In genomic region chr8:121905864-121906263, GRCm38 (mm10) we compare ENCODE assay signal across 8 mouse cellular contexts. TPM values are rescaled to one million over a fixed set of nuclear protein-coding genes. Genes with fewer than 3 reads are reported as not detected.
A peak's percentile ranks its signal among the peaks of the same experiment; 100 is the strongest.
DNase-seq lines count a peak whose midpoint lies in the region; ATAC-seq and TF ChIP-seq lines count a peak whose summit lies in the region.

No protein-coding gene starts in this region.

- H3K9me3 ChIP-seq in embryonic facial prominence, embryonic 14.5 days (ENCODE audit: control insufficient read depth, low read length) = no peaks in the 10 kb centered on the region
- H3K9me3 ChIP-seq in intestine, postnatal 0 days (ENCODE audit: control insufficient read depth) = no peaks in the 10 kb centered on the region
- H3K9me3 ChIP-seq in neural tube, embryonic 13.5 days = no peaks in the 10 kb centered on the region

- DNase-seq in left cerebral cortex, adult 2 months (ENCODE audit: extremely low spot score in 1 of 2, low spot score in 2 of 2) = no peak
- no peak for DNase-seq in left cerebral cortex, postnatal 36 days (ENCODE audit: low spot score in 2 of 2)
- DNase-seq in embryonic facial prominence, embryonic 14.5 days (ENCODE audit: low spot score) = no peak
- DNase-seq in gastrocnemius, postnatal 4 days (ENCODE audit: low spot score in 2 of 2) = no peak
- no peak for DNase-seq in MN1 (ENCODE audit: low spot score)
- no peak for DNase-seq in frontal cortex, postnatal 36 days (ENCODE audit: low spot score in 2 of 2)

- H3K27me3 ChIP-seq in embryonic facial prominence, embryonic 14.5 days (replicated peaks; ENCODE audit: control insufficient read depth, insufficient read depth, low read length) = no peaks in the 10 kb centered on the region; the same call in 1 of the 2 replicates
- no peaks in the 10 kb centered on the region for H3K27me3 ChIP-seq in intestine, postnatal 0 days (replicated peaks; ENCODE audit: control insufficient read depth, insufficient read depth, low read length)
- H3K27me3 ChIP-seq in neural tube, embryonic 13.5 days = peaks cover 11% of the 10 kb centered on the region

- peak overlapping the region; percentile 69 for H3K4me3 ChIP-seq in left cerebral cortex, adult 2 months
- H3K4me3 ChIP-seq in embryonic facial prominence, embryonic 14.5 days (ENCODE audit: low read depth, low read length) = peak overlapping the region; percentile 79
- peak overlapping the region; percentile 71 for H3K4me3 ChIP-seq in intestine, postnatal 0 days (ENCODE audit: low read depth, low read length)
- H3K4me3 ChIP-seq in neural tube, embryonic 13.5 days = peak overlapping the region; percentile 78

- H3K27ac ChIP-seq in left cerebral cortex, adult 2 months = peak overlapping the region; percentile 87; the same call in 1 of the 2 replicates
- H3K27ac ChIP-seq in embryonic facial prominence, embryonic 14.5 days (replicated peaks; ENCODE audit: low read depth, low read length) = no peak overlapping the region
- H3K27ac ChIP-seq in intestine, postnatal 0 days (ENCODE audit: low read depth, low read length) = no peak overlapping the region
- no peak overlapping the region for H3K27ac ChIP-seq in neural tube, embryonic 13.5 days (replicated peaks)

- WGBS in embryonic facial prominence, embryonic 14.5 days = 33% methylated on average over 5 of the region's 5 CpGs
- 19% methylated on average over 5 of the region's 5 CpGs for WGBS in intestine, postnatal 0 days
- WGBS in neural tube, embryonic 13.5 days = 32% methylated on average over 5 of the region's 5 CpGs

- H3K9ac ChIP-seq in embryonic facial prominence, embryonic 14.5 days (ENCODE audit: low read depth, low read length) = peak overlapping the region; percentile 74; the same call in 1 of the 2 replicates
- no peak overlapping the region for H3K9ac ChIP-seq in intestine, postnatal 0 days (ENCODE audit: low read depth, low read length)
- H3K9ac ChIP-seq in neural tube, embryonic 13.5 days = peak overlapping the region; percentile 78

- H3K4me1 ChIP-seq in embryonic facial prominence, embryonic 14.5 days (ENCODE audit: control insufficient read depth, insufficient read depth, low read length) = peaks cover 18% of the 10 kb centered on the region
- no peaks in the 10 kb centered on the region; the same call in none of the 2 replicates for H3K4me1 ChIP-seq in intestine, postnatal 0 days (replicated peaks; ENCODE audit: control insufficient read depth, insufficient read depth, low read length)
- H3K4me1 ChIP-seq in neural tube, embryonic 13.5 days (replicated peaks) = peaks cover 43% of the 10 kb centered on the region

- ATAC-seq in embryonic facial prominence, embryonic 14.5 days (ENCODE audit: low read depth) = no peak
- no peak for ATAC-seq in intestine, postnatal 0 days
- no peak for ATAC-seq in neural tube, embryonic 13.5 days (ENCODE audit: low read depth)

- intact Hi-C loops in left cerebral cortex, adult 2 months (cut with DNase I) = loop anchor here (5.0 to 10.0 kb wide), 3 partner anchors 189 to 311 kb away; partner anchors contain the start of genes Map1lc3b and Zcchc14
- intact Hi-C loops in left cerebral cortex, postnatal 36 days (cut with DNase I) = loop anchor here (5.0 to 10.0 kb wide), 2 partner anchors 189 to 301 kb away; no protein-coding TSS in a partner anchor

- no peaks in the 10 kb centered on the region for H3K36me3 ChIP-seq in embryonic facial prominence, embryonic 14.5 days (ENCODE audit: control insufficient read depth, insufficient read depth, low read length)
- H3K36me3 ChIP-seq in intestine, postnatal 0 days (ENCODE audit: control insufficient read depth, insufficient read depth) = no peaks in the 10 kb centered on the region
- no peaks in the 10 kb centered on the region for H3K36me3 ChIP-seq in neural tube, embryonic 13.5 days

- TF ChIP-seq CTCF in left cerebral cortex, adult 2 months (IDR thresholded peaks at IDR 0.05) = no peak
- TF ChIP-seq CTCF in intestine, postnatal 0 days (IDR thresholded peaks at IDR 0.05; ENCODE audit: low read depth) = no peak

- H3K4me2 ChIP-seq in embryonic facial prominence, embryonic 14.5 days (ENCODE audit: low read depth, low read length) = peak overlapping the region; percentile 68
- peak overlapping the region; percentile 92 for H3K4me2 ChIP-seq in intestine, postnatal 0 days (replicated peaks; ENCODE audit: low read depth)
- peak overlapping the region; percentile 92 for H3K4me2 ChIP-seq in neural tube, embryonic 13.5 days

RNA-seq across cellular contexts. Expression of gene Slc7a5, which starts 1.6 kb away (rescaled TPM):
- total RNA-seq in left cerebral cortex, adult 2 months (2021) = 10 to 100 TPM; 61.5 to 63.2 TPM
- total RNA-seq in left cerebral cortex, postnatal 36 days (2021) = 10 to 100 TPM; 61.9 to 73.8 TPM
- 28.8 and 29.6 TPM in 2 replicates for polyA plus RNA-seq in embryonic facial prominence, embryonic 14.5 days (2014; fragmentation: Nextera tagmentation; extraction: Ambion mirVana)
- 4.7 and 6.1 TPM in 2 replicates for polyA plus RNA-seq in intestine, postnatal 0 days (2015; fragmentation: Nextera tagmentation; extraction: Ambion mirVana)
- 38.7 and 38.9 TPM in 2 replicates for polyA plus RNA-seq in neural tube, embryonic 13.5 days (2015; fragmentation: Nextera tagmentation; extraction: Ambion mirVana)
- total RNA-seq in gastrocnemius, postnatal 4 days (2021) = 10 to 100 TPM; 21.9 to 22.4 TPM

RNA-seq across cellular contexts. Expression of gene Car5a, which starts 38.8 kb away (rescaled TPM):
- total RNA-seq in left cerebral cortex, adult 2 months (2021) = not detected
- not detected for total RNA-seq in left cerebral cortex, postnatal 36 days (2021)
- not detected in 2 replicates for polyA plus RNA-seq in embryonic facial prominence, embryonic 14.5 days (2014; fragmentation: Nextera tagmentation; extraction: Ambion mirVana)
- polyA plus RNA-seq in intestine, postnatal 0 days (2015; fragmentation: Nextera tagmentation; extraction: Ambion mirVana) = 10.1 and 11.1 TPM in 2 replicates
- 0.23 and 0.31 TPM in 2 replicates for polyA plus RNA-seq in neural tube, embryonic 13.5 days (2015; fragmentation: Nextera tagmentation; extraction: Ambion mirVana)
- total RNA-seq in gastrocnemius, postnatal 4 days (2021) = under 1 TPM in 1 of 2 experiments, not detected in 1; 0.44 TPM

RNA-seq across cellular contexts. Expression of gene Banp, which starts 43.7 kb away (rescaled TPM):
- 10 to 100 TPM; 31.4 to 62.5 TPM for total RNA-seq in left cerebral cortex, adult 2 months (2021)
- 10 to 100 TPM; 25.8 to 47.8 TPM for total RNA-seq in left cerebral cortex, postnatal 36 days (2021)
- polyA plus RNA-seq in embryonic facial prominence, embryonic 14.5 days (2014; fragmentation: Nextera tagmentation; extraction: Ambion mirVana) = 32.1 and 34.9 TPM in 2 replicates
- polyA plus RNA-seq in intestine, postnatal 0 days (2015; fragmentation: Nextera tagmentation; extraction: Ambion mirVana) = 9.4 and 9.5 TPM in 2 replicates
- polyA plus RNA-seq in neural tube, embryonic 13.5 days (2015; fragmentation: Nextera tagmentation; extraction: Ambion mirVana) = 59.9 and 60.1 TPM in 2 replicates
- 10 to 100 TPM; 15.6 to 17.4 TPM for total RNA-seq in gastrocnemius, postnatal 4 days (2021)
